Mouse (Mus musculus) lung, postnatal 14 days (tissue): Measurements from ENCODE around the gene Rab2b.
A peak's percentile ranks its signal among the peaks of the same experiment; 100 is the strongest.

Source experiments
- DNase-seq: peaks from one replicate; pipeline ENCODE4 v3.0.0; 2021

The Rab2b gene

DNA sequence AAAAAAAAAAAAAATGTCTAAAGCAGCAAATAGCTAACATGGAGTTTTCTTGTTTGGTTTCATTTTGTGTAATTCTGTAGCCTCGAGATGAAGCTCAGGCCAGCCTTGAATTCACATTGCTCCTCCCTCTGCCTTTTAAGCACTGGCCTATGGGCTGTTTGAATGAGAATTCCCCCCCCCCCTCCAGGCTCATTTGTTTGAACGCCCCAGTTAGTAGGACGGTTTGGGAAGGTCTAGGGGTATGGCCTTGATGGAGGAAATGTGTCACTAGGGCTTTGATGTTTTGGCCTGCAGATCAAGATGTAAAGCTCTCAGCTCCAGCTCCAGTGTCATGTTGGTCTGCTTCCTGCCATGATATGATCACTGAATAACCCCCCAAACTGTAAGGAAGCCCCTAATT lies 6.6 kb downstream of the Rab2b start:
- DNase-seq: no peak

DNA sequence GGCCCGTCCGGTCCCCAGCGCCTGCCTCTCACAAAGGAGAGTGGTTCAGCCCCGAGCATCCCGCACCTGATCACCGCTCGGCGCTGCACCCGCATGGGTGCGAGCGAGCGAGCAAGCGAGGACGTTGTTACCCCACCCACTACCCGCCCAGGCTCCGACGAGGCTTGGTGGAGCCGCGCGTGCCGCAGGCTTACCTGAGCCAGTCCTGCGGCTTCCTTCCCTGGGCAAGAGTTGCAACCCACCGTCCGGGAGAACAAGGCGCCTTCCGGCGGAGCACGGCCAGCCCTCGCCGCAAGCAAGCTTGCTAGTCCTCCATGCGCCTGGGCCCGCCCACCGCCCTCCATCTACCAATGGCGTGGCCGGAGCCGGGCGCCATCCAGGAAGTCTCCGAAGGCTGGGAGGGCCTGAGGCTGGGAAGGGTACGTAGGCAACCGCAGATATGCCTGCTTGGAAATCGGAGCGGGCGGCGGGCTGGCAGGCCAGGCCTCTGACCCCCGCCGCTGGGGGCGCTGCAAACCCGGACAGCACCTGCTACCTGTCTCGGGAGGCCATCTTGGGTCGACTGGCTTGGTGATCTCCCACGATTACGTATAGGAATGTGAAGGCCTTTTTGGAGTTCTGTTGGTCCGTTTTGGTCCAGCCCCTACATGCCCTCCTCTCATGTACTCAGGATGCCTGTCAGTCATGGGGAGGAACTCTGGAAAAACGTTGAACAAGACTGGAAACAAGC lies 21.7 kb downstream of the Rab2b start, which contains the start of gene Chd8:
Gene Chd8 (minus strand): TSS at position 297 of the 730 bp plus-strand sequence.
- peak; percentile 97 for DNase-seq

DNA sequence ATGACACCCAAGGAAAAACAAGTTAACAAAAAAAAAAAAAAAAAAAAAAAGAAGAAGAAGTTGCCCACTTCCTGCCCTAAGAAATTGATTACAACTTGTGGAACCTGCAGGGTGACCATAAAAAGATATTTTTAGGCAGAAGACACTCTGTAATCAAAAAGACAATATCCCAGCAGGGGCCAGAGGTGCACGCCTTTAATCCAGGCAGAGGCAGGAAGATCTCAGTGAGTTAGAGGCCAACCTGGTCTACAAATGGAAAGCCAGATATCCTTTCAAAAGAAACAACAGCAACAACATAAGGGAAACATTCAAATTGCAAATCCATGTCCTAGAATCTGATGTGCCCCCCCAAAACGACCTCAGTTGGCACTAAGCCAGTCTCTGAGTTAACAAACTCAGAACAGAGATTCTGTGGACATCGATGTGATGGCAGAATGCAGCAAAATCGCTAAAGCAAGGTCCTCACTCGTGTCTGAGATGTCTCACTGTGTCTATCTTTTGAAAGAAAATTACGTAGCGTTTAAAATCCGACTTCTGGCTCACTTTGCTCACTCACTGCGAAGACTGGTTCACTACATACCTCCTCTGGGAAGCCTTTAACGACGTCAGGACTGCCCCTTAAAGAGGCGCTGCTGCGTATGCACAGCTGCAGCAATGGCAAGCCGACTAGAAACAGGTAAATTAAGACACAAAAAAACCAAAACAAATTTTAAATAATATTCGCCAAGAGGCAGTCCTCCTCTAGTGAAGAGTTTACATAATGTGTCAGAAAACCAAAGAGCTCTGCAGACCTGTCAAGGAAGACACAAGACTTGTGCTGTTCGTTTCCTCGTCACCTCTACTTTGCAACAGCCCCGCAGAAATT lies 22.8 kb downstream of the Rab2b start:
- DNase-seq: peak; percentile 11

GRCm38 (mm10) chr14:52246129-52246528 lies 33.2 kb downstream of the Rab2b start:
- no peak for DNase-seq

DNA sequence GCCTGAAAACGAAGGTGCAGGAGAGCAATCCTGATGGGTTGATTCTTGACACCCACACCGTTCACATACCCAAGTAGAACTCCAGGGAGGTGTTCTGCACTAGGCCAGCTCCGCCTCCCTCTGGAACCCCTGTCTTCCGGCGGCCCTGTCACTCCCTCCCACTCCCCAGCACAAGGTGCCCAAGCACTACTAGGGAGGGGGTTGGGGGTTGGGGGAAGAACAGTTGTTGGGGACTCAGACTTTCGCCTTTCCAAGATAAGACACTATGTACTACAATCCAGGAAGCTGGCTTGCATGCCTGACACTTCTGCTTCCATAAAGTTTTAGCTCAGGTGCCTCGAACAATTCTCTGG lies 34.7 kb downstream of the Rab2b start:
- DNase-seq: no peak

GRCm38 (mm10) chr14:52244041-52244689 lies 35.2 kb downstream of the Rab2b start:
- peak; percentile 100 for DNase-seq

GRCm38 (mm10) chr14:52236216-52236615 lies 43.1 kb downstream of the Rab2b start:
- DNase-seq: no peak

DNA sequence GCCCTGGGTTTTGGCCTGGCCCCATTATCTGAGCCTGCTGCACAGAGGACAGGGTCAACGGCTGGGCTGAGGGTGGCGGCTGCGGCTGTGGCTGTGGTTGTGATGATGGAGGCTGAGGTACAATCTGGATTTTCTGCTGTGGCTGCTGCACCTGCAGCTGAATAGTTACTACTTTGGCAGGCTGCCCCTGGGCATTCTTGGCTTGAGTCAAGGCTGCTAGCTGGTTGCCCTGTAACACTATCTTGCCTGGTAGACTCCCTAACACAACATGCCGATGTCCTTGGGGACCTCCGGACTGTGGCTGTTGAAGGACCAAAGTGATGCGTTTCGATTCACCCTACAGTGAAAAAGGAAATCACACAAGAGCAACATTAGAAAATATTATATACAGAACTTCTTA lies 44.2 kb downstream of the Rab2b start:
- no peak for DNase-seq

GRCm38 (mm10) chr14:52232249-52232648 lies 47.1 kb downstream of the Rab2b start:
- no peak for DNase-seq

- DNase-seq: no peak
Observed at GRCm38 (mm10) chr14:52225972-52226371, 53.4 kb downstream of the Rab2b start.

DNA sequence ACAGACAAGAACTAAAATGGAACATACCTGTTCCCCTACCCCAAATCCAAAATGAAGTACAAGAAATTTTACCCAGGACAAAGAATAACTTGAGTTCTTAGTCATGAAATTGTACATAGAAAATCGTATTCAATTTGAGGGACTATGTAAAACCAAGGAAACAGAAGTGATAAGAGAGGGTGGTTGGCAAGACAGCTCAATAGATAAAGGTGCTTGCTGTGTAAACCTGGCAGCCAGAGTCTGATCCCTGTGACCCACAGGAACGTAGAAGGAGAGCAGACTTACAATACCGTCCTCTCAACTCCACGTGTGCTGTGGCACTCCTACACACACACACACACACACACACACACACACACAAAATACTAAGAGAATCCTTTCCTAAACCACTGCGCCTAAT lies 62.1 kb downstream of the Rab2b start:
- no peak for DNase-seq
